Mouse (Mus musculus): ENCODE data around the gene Gm21921.
"Not testable (repeated sequence)": the region's sequence is repeated elsewhere in the genome, so short reads cannot be mapped to it uniquely, and the experiment has no call there.

The Gm21921 gene

GRCm38 (mm10) chrY:24796143-24796542 is at the start of gene Gm21921:
Gene Gm21921 (minus strand): TSS chrY:24796243.
- DNase-seq (ENCODE audit: low spot score in 2 of 2) = not testable (repeated sequence)
